Mouse (Mus musculus) liver, embryonic 14.5 days (tissue): ENCODE data around the gene Aqp1.

Experiments used
- CTCF ChIP-seq: IDR thresholded peaks from 2 replicates; pipeline ENCODE4 v1.5.1; 2016; ENCODE audit warnings: antibody characterized with exemption, low read depth, control low read depth
- EP300 ChIP-seq: IDR thresholded peaks from 2 replicates; pipeline ENCODE4 v1.6.1; 2016; ENCODE audit warnings: antibody characterized with exemption, low read depth

GRCm38 (mm10) chr6:55310179-55310578, 26.1 kb upstream of the Aqp1 start:
- TF ChIP-seq EP300 (no peak), CTCF (no peak)
